Mouse (Mus musculus): Measurements from ENCODE around the gene Slc9a2.

DNA sequence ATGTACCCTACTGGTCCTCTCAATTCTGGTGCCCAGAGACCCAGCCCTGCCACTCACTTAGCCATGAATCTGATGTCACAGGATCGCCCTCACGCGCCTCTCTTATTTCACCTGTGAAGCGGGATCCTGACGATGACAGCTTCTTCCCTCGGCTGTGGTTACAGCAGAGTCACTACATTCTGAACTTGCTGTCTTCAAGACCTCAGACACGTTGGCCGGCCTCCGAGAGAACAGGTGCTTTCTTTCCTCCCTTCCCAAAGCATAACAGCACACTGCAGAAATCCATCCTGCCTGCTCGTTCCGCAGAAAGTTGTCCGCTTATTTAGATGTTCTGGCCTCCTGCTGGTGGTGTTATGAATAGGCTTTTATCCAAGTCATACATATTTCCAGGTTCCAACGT lies 13.9 kb downstream of the Slc9a2 start:
- TF ChIP-seq CTCF (IDR thresholded peaks at IDR 0.05; ENCODE audit: control insufficient read depth, insufficient read depth, insufficient read length) (no peak), USF1 (IDR thresholded peaks at IDR 0.05; ENCODE audit: low read depth) (no peak), FOSL1 (IDR thresholded peaks at IDR 0.05; ENCODE audit: insufficient read depth, low read length, poor library complexity, severe bottlenecking) (no peak), MYOD1 (IDR thresholded peaks at IDR 0.05; ENCODE audit: control insufficient read depth, insufficient read length, low read depth) (no peak), MAX (IDR thresholded peaks at IDR 0.05) (no peak), CEBPB (IDR thresholded peaks at IDR 0.05; ENCODE audit: low read depth) (no peak), MYOG (IDR thresholded peaks at IDR 0.05; ENCODE audit: control insufficient read depth, extremely low read depth, insufficient read length) (no peak)

Measured in C2C12 (cell line).